Mouse (Mus musculus) CH12.LX (cell line): ENCODE results near the gene Kcnj2.

Source experiments
- BHLHE40 ChIP-seq: IDR thresholded peaks from 2 replicates; pipeline ENCODE4 v1.6.1; 2011; ENCODE audit warnings: mild to moderate bottlenecking, low read depth, low read length, improper control_type of control experiment
- CTCF ChIP-seq, 2 experiments: IDR thresholded peaks in 1 of 2; conservative IDR thresholded peaks in 1 of 2; 2 replicates each; pipeline ENCODE4 v1.5.1; 2011 to 2012; ENCODE audit warnings: low read depth in 2 of 2, low read length in 2 of 2, improper control_type of control experiment in 1 of 2, inconsistent platforms in 1 of 2, mild to moderate bottlenecking in 1 of 2, moderate library complexity in 1 of 2
- ELF1 ChIP-seq: IDR thresholded peaks from 2 replicates; pipeline ENCODE4 v1.6.1; 2014; ENCODE audit warnings: low read depth, mild to moderate bottlenecking, inconsistent platforms, low read length, improper control_type of control experiment
- POLR2A ChIP-seq: IDR thresholded peaks from 2 replicates; pipeline ENCODE4 v1.6.1; 2011; ENCODE audit warnings: low read depth, mild to moderate bottlenecking, improper control_type of control experiment, low read length
- USF1 ChIP-seq: IDR thresholded peaks from 2 replicates; pipeline ENCODE4 v1.6.1; 2014; ENCODE audit warnings: low read depth, mild to moderate bottlenecking, inconsistent platforms, low read length, improper control_type of control experiment
- ZNF384 ChIP-seq: IDR thresholded peaks from 2 replicates; pipeline ENCODE4 v1.6.1; 2012; ENCODE audit warnings: low read depth, low read length, improper control_type of control experiment, inconsistent platforms

- TF ChIP-seq USF1 (no peak), CTCF (conservative IDR thresholded peaks at IDR 0.05 in 1 of 2, IDR thresholded peaks at IDR 0.05 in 1 of 2; ENCODE audit: low read depth in 2 of 2, low read length in 2 of 2) (no peak), ZNF384 (no peak), BHLHE40 (no peak), POLR2A (no peak), ELF1 (no peak)
These were observed 11.7 kb upstream of the Kcnj2 start for GRCm38 (mm10) chr11:111054252-111054651.
